Mouse (Mus musculus): ENCODE data around the gene Ugt1a8. TPM values are rescaled to one million over a fixed set of nuclear protein-coding genes. Genes with fewer than 3 reads are reported as not detected.
"Not testable (repeated sequence)": the region's sequence is repeated elsewhere in the genome, so short reads cannot be mapped to it uniquely, and the experiment has no call there.

The Ugt1a8 gene
- not detected for total RNA-seq (2021)
- long read RNA-seq, experiment 1, result 0 reads
- long read RNA-seq, experiment 2, result 0 reads

- no peak for DNase-seq (ENCODE audit: low spot score in 2 of 2)
These were observed at the start of gene Ugt1a8 for GRCm38 (mm10) chr1:88087513-88087912. Ugt1a8 (plus strand) TSS chr1:88087813.

- DNase-seq (ENCODE audit: low spot score in 2 of 2), result not testable (repeated sequence)
These were observed 44.6 kb upstream of the Ugt1a8 start for GRCm38 (mm10) chr1:88043044-88043443.

- DNase-seq (ENCODE audit: low spot score in 2 of 2), result not testable (repeated sequence)
These were observed 42.7 kb upstream of the Ugt1a8 start for GRCm38 (mm10) chr1:88044832-88045437.

- DNase-seq (ENCODE audit: low spot score in 2 of 2), result not testable (repeated sequence)
These were observed 40.2 kb upstream of the Ugt1a8 start for GRCm38 (mm10) chr1:88047408-88047807.

- no peak for DNase-seq (ENCODE audit: low spot score in 2 of 2)
These were observed 32.5 kb upstream of the Ugt1a8 start, which contains the start of gene Ugt1a10 for GRCm38 (mm10) chr1:88055088-88055487. Ugt1a10 (plus strand) TSS chr1:88055388.

GRCm38 (mm10) chr1:88066472-88067102 lies 21.0 kb upstream of the Ugt1a8 start:
- DNase-seq (ENCODE audit: low spot score in 2 of 2), result not testable (repeated sequence)

- DNase-seq (ENCODE audit: low spot score in 2 of 2), result no peak
These were observed 17.1 kb upstream of the Ugt1a8 start, which contains the start of gene Ugt1a9 for GRCm38 (mm10) chr1:88070495-88070894. Ugt1a9 (plus strand) TSS chr1:88070800.

GRCm38 (mm10) chr1:88070902-88071301 lies 16.7 kb upstream of the Ugt1a8 start:
- DNase-seq (ENCODE audit: low spot score in 2 of 2), result no peak

GRCm38 (mm10) chr1:88074471-88074870 lies 13.1 kb upstream of the Ugt1a8 start:
- DNase-seq (ENCODE audit: low spot score in 2 of 2), result no peak

- DNase-seq (ENCODE audit: low spot score in 2 of 2), result no peak
These were observed 10.5 kb upstream of the Ugt1a8 start for GRCm38 (mm10) chr1:88077128-88077527.

GRCm38 (mm10) chr1:88081670-88082069 lies 5.9 kb upstream of the Ugt1a8 start:
- DNase-seq (ENCODE audit: low spot score in 2 of 2), result no peak

GRCm38 (mm10) chr1:88086125-88086524 lies 1.5 kb upstream of the Ugt1a8 start:
- DNase-seq (ENCODE audit: low spot score in 2 of 2), result no peak

- no peak for DNase-seq (ENCODE audit: low spot score in 2 of 2)
These were observed 4.7 kb downstream of the Ugt1a8 start for GRCm38 (mm10) chr1:88092341-88092740.

GRCm38 (mm10) chr1:88094270-88094676 lies 6.7 kb downstream of the Ugt1a8 start:
- DNase-seq (ENCODE audit: low spot score in 2 of 2), result not testable (repeated sequence)

GRCm38 (mm10) chr1:88094941-88095492 lies 7.4 kb downstream of the Ugt1a8 start, which contains the start of gene Ugt1a7c:
Ugt1a7c (plus strand) TSS chr1:88095062.
- peak in 1 of 2 experiments; percentile 26 for DNase-seq (ENCODE audit: low spot score in 2 of 2)

GRCm38 (mm10) chr1:88098546-88098945 lies 10.9 kb downstream of the Ugt1a8 start:
- not testable (repeated sequence) for DNase-seq (ENCODE audit: low spot score in 2 of 2)

GRCm38 (mm10) chr1:88099691-88100090 lies 12.1 kb downstream of the Ugt1a8 start:
- DNase-seq (ENCODE audit: low spot score in 2 of 2), result not testable (repeated sequence)

GRCm38 (mm10) chr1:88103019-88103418 lies 15.4 kb downstream of the Ugt1a8 start, which contains the start of gene Ugt1a6b:
Ugt1a6b (plus strand) TSS chr1:88103252.
- not testable (repeated sequence) for DNase-seq (ENCODE audit: low spot score in 2 of 2)

- DNase-seq (ENCODE audit: low spot score in 2 of 2), result not testable (repeated sequence)
These were observed 16.3 kb downstream of the Ugt1a8 start for GRCm38 (mm10) chr1:88103697-88104468.

- no peak for DNase-seq (ENCODE audit: low spot score in 2 of 2)
These were observed 17.2 kb downstream of the Ugt1a8 start for GRCm38 (mm10) chr1:88104667-88105430.
